Mouse (Mus musculus) ES-E14 (cell line): ENCODE data around the gene Fhl1.

ENCODE experiments used
- CHD2 ChIP-seq: IDR thresholded peaks from 2 replicates; pipeline ENCODE4 v1.6.1; 2014; ENCODE audit warnings: mild to moderate bottlenecking, low read depth, low read length, inconsistent platforms
- HCFC1 ChIP-seq: IDR thresholded peaks from 2 replicates; pipeline ENCODE4 v1.6.1; 2012; ENCODE audit warnings: low read length, inconsistent platforms, borderline replicate concordance; ENCODE audit not compliant: insufficient read depth
- ZNF384 ChIP-seq: IDR thresholded peaks from 2 replicates; pipeline ENCODE4 v1.6.1; 2012; ENCODE audit warnings: low read depth, low read length, inconsistent platforms

- TF ChIP-seq HCFC1 (no peak), CHD2 (no peak), ZNF384 (no peak)
Measured at GRCm38 (mm10) chrX:56683521-56683920, 48.1 kb upstream of the Fhl1 start.
